Mouse (Mus musculus) ES-E14 (cell line): ENCODE data around the gene Spsb4.

Source experiments
- CHD2 ChIP-seq: IDR thresholded peaks from 2 replicates; pipeline ENCODE4 v1.6.1; 2014; ENCODE audit warnings: mild to moderate bottlenecking, low read depth, low read length, inconsistent platforms
- HCFC1 ChIP-seq: IDR thresholded peaks from 2 replicates; pipeline ENCODE4 v1.6.1; 2012; ENCODE audit warnings: low read length, inconsistent platforms, borderline replicate concordance; ENCODE audit not compliant: insufficient read depth
- MAFK ChIP-seq: IDR thresholded peaks from 2 replicates; pipeline ENCODE4 v1.6.1; 2014; ENCODE audit warnings: mild to moderate bottlenecking, low read depth, low read length, inconsistent platforms; ENCODE audit not compliant: insufficient read depth

DNA sequence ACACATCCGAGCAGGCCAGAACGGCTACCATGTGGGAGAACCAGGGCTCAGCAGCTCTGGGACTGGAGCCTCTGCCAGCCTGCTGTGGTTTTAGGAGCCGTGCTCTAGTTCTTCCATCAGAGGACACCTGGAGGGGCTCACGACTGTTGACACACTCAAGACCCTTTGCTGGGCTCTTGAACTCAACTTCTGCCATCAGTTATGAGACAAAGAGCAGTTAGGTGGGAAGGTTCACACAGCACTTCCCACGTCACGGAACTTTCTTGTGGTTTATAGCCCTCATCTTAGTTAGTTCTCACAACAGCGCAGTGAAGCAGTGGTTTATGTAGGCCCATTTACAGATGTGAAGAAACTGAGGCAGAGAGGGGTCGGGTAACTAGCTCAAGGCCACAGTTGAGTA, 65.2 kb downstream of the Spsb4 start:
- TF ChIP-seq HCFC1 (no peak), MAFK (no peak), CHD2 (no peak)
